Mouse (Mus musculus) midbrain, embryonic 11.5 days (tissue): ENCODE measurements around the gene Stoml1. TPM values are rescaled to one million over a fixed set of nuclear protein-coding genes. Genes with fewer than 3 reads are reported as not detected.

ENCODE experiments used
- ATAC-seq: fragments of 200-750 bp; cut with Nextera tagmentation; 2 replicates; pipeline ENCODE4 v1.8.0; 2017; ENCODE audit warnings: moderate TSS enrichment, moderate library complexity; ENCODE audit not compliant: low FRiP score
- DNase-seq: peaks from one replicate; pipeline ENCODE4 v3.0.0; 2015; ENCODE audit warnings: low spot score; ENCODE audit errors: missing footprints
- H3K27ac ChIP-seq: fragments of 300-500 bp; sonication (generic); 2 replicates; pipeline ENCODE4 v1.5.1; 2014; ENCODE audit warnings: low read depth, low read length
- H3K27me3 ChIP-seq: fragments of 300-500 bp; sonication (generic); 2 replicates; pipeline ENCODE4 v1.6.1; 2014; ENCODE audit warnings: mild to moderate bottlenecking, low read length, moderate library complexity, mixed read lengths; ENCODE audit not compliant: control insufficient read depth, insufficient read depth
- H3K36me3 ChIP-seq: fragments of 300-500 bp; sonication (generic); 2 replicates; pipeline ENCODE4 v1.6.1; 2014; ENCODE audit warnings: mild to moderate bottlenecking, low read length, moderate library complexity, mixed read lengths; ENCODE audit not compliant: control insufficient read depth, insufficient read depth
- H3K4me1 ChIP-seq: fragments of 300-500 bp; sonication (generic); 2 replicates; pipeline ENCODE4 v1.6.1; 2014; ENCODE audit warnings: low read length; ENCODE audit not compliant: control insufficient read depth, insufficient read depth
- H3K4me2 ChIP-seq: fragments of 300-500 bp; sonication (generic); 2 replicates; pipeline ENCODE4 v1.6.1; 2014; ENCODE audit warnings: mild to moderate bottlenecking, moderate library complexity
- H3K4me3 ChIP-seq: fragments of 300-500 bp; sonication (generic); 2 replicates; pipeline ENCODE4 v1.5.1; 2014; ENCODE audit warnings: low read depth, low read length
- H3K9ac ChIP-seq: fragments of 300-500 bp; sonication (generic); 2 replicates; pipeline ENCODE4 v1.6.1; 2014; ENCODE audit warnings: low read length
- H3K9me3 ChIP-seq: fragments of 300-500 bp; sonication (generic); 2 replicates; pipeline ENCODE4 v1.6.1; 2016; ENCODE audit warnings: low read length; ENCODE audit not compliant: control insufficient read depth
- WGBS: fragments of 180-500 bp; shearing (Covaris S2); extraction: QIAGEN DNeasy Blood & Tissue Kit; methylation state at CpG from one replicate; pipeline ENCODE4 v1.1.7; 2014; 5-methylcytosine and 5-hydroxymethylcytosine counted together
- polyA plus RNA-seq: library from polyadenylated mRNA; unstranded; fragments of >200 nt; fragmentation: Nextera tagmentation; extraction: Ambion mirVana; gene quantifications from 2 replicates; pipeline ENCODE4 v1.2.1, GENCODE M21; 2014

The Stoml1 gene
- polyA plus RNA-seq, 1 experiment from 2014 or later = 29.7 TPM

- no peak for ATAC-seq
Measured at GRCm38 (mm10) chr9:58214519-58215180, 38.3 kb upstream of the Stoml1 start.

DNA sequence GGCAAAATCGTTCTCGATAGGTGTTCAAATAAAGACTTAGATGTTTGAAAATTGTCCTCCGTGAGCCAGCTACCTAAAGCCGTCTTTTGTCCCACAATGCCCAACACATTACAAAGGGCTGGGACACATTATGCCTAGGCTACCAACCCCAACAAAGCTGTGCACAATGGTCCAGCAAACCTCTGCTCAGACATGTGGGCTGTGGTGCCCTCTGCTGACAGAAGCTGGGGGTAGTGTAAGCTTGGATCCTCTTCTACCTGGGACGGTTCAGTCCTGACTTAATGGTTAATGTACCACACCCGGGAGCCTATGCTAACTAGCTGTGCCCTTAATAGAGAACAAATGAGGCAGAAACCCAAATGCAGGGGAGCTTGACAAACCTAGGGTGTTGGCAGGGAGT is 36.6 kb upstream of the Stoml1 start:
- Histone ChIP-seq H3K27me3 (no peaks in the 10 kb centered on the region), H3K27ac (no peak overlapping the region), H3K9me3 (no peaks in the 10 kb centered on the region), H3K4me3 (no peak overlapping the region), H3K4me1 (no peaks in the 10 kb centered on the region; the same call in 1 of the 2 replicates), H3K36me3 (no peaks in the 10 kb centered on the region), H3K9ac (no peak overlapping the region), H3K4me2 (no peak overlapping the region)
- 45% methylated on average over 6 of the region's 6 CpGs for WGBS
- ATAC-seq (peak; percentile 62; the same call in 1 of the 2 replicates), DNase-seq (peak; percentile 90)

More at GRCm38 (mm10) chr9:58214519-58215180, 38.3 kb upstream of the Stoml1 start:
- Histone ChIP-seq H3K4me3 (no peak overlapping the region), H3K27ac (no peak overlapping the region), H3K9me3 (no peaks in the 10 kb centered on the region), H3K36me3 (no peaks in the 10 kb centered on the region), H3K27me3 (no peaks in the 10 kb centered on the region), H3K4me1 (no peaks in the 10 kb centered on the region; the same call in 1 of the 2 replicates), H3K9ac (no peak overlapping the region), H3K4me2 (no peak overlapping the region)
- 66% methylated on average over 8 of the region's 8 CpGs for WGBS
- no peak for DNase-seq

DNA sequence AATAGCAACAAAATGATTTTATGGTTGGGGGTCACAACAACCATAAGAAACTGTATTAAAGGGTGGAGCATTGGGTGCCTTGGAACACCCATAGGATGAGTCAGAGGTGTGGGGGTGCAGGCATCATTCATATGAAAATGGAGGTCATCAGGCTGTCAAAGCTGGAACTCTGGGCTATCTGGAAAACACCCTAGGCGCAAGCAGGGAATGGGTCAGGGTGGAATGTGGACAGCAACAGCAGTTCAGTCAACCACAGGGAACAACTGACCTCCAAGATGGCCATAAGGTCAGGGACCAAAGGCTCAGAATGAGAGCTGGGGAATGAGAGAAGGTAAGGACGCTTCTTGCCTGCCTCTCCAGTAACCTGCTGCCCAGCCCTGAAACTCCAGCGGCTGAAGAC is 34.4 kb upstream of the Stoml1 start:
- Histone ChIP-seq H3K4me1 (no peaks in the 10 kb centered on the region; the same call in 1 of the 2 replicates), H3K27ac (no peak overlapping the region), H3K36me3 (no peaks in the 10 kb centered on the region), H3K4me2 (no peak overlapping the region), H3K9ac (no peak overlapping the region), H3K27me3 (no peaks in the 10 kb centered on the region), H3K4me3 (no peak overlapping the region), H3K9me3 (no peaks in the 10 kb centered on the region)
- ATAC-seq = no peak
- DNase-seq = peak; percentile 49
- 91% methylated on average over 3 of the region's 3 CpGs for WGBS

DNA sequence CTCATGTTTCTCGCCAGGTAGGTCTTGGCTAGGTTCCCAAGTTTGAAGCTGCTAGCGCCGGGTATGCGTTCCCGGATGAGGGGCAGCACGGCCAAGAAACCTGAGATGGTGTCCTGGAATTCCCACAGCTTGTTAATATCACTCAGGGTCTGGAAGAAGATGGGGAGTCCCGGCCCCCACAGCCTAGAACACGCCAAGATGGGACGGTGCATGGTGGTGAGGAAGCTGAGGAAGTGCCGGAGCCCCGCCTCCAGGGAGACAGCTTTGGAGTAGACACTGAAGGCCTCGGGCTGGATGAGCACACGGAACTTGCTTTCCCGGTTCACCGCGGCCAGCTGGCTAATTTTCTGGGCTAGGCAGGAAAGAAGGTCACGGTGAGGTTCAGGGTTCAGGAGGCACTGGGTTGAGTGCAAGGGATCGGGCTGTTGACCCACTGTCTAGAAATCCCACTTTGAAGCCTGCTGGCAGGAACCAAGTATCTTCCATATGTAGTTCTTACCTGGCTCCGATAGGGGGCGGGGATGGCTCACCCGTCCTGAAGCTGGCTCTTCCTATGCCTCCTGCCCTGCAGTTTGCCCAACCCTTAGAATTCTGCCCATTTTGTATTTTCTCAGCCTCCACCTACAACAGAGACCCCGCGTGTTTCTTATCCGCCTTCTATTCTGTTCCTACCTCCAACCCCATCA is 32.6 kb upstream of the Stoml1 start:
- H3K9me3 ChIP-seq = no peaks in the 10 kb centered on the region
- no peak for ATAC-seq
- 73% methylated on average over 24 of the region's 24 CpGs for WGBS

DNA sequence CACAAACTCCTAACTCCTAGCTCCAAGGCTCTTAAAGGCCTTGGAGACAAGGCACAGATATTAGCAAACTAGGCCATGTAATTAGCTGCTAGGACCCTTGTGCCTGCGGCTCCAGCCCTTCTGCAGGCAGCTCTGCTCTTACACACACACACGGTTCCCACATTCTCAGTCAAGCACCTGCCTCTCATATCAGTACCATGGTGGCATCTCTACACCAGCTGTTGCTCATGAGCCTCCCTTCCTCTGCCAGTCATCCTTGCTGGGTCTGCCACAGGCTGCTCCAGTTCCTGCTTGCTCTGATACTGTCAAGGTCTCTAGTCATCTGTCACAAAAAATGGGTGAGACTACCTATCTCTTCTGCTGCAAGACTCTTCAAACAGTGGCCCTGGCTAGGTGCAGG is 28.6 kb upstream of the Stoml1 start:
- 94% methylated on average over 2 of the region's 2 CpGs for WGBS
- H3K4me2 ChIP-seq = no peak overlapping the region
- no peak overlapping the region for H3K9ac ChIP-seq
- H3K27ac ChIP-seq = no peak overlapping the region
- H3K4me1 ChIP-seq = no peaks in the 10 kb centered on the region
- H3K36me3 ChIP-seq = 0 out of 2 replicates have a peak, but pooled peaks cover 4% of the 10 kb centered on the region
- no peaks in the 10 kb centered on the region for H3K27me3 ChIP-seq
- DNase-seq (no peak), ATAC-seq (no peak)
- no peak overlapping the region for H3K4me3 ChIP-seq
- H3K9me3 ChIP-seq = no peaks in the 10 kb centered on the region

More for the DNA sequence above, 32.6 kb upstream of the Stoml1 start:
- Histone ChIP-seq H3K4me3 (no peak overlapping the region), H3K36me3 (no peaks in the 10 kb centered on the region), H3K4me2 (no peak overlapping the region), H3K9ac (no peak overlapping the region), H3K27me3 (no peaks in the 10 kb centered on the region), H3K27ac (no peak overlapping the region), H3K4me1 (no peaks in the 10 kb centered on the region)
- peak; percentile 90 for DNase-seq

DNA sequence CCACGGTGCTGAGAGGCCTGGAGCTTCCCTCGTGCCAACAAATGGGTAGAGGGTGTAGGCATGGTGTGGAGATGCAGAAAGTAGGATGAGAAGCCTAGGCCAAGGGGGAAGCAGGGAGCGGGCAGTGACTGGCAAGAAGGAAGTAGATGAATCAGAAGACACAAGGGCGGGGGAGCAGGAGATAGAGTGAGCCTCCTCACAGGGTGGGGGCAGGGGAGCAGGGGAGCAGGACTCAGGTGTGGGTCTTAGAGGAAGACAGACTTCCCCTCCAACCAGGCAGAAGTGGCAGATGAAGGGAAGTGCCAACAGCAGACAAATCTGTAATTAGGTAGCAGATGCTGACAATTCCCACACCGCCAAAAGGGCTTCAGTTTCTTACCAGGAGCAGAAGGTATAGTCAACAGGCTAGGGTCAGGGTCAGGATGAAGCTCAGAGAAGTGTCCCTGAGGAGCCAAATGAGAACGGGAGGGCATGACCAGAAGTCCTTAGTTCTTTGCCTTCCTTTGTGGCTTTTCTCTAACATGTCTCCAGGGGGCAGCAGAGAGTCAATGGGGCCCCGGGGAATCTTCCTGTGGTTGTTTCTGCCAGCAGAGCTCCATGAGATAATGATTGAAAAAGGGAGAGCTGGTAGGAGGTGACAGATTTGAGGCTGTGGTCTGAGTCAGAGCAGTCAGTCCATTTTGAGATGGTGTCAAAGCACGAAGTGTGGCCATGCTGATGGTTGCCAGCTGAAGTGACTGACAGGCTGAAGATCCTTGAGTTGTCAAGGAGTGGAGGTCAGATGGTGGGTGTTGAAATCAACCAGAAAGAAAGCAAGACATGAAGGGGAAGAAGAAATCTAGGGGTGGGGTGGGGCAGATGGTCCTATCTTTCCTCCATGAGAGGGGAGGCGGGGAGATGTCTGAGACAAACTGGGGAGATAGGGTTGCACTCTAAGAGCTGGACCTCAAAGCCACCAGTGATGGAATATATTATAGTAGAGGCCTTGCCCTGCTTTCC is 26.8 kb upstream of the Stoml1 start:
- H3K9ac ChIP-seq = no peak overlapping the region
- H3K27ac ChIP-seq = no peak overlapping the region
- ATAC-seq = no peak
- no peaks in the 10 kb centered on the region for H3K4me1 ChIP-seq
- DNase-seq = peak; percentile 87
- no peak overlapping the region for H3K4me3 ChIP-seq
- H3K9me3 ChIP-seq = no peaks in the 10 kb centered on the region
- 0 out of 2 replicates have a peak, but pooled peaks cover 4% of the 10 kb centered on the region for H3K36me3 ChIP-seq
- 67% methylated on average over 9 of the region's 9 CpGs for WGBS
- H3K4me2 ChIP-seq = no peak overlapping the region
- no peaks in the 10 kb centered on the region for H3K27me3 ChIP-seq

DNA sequence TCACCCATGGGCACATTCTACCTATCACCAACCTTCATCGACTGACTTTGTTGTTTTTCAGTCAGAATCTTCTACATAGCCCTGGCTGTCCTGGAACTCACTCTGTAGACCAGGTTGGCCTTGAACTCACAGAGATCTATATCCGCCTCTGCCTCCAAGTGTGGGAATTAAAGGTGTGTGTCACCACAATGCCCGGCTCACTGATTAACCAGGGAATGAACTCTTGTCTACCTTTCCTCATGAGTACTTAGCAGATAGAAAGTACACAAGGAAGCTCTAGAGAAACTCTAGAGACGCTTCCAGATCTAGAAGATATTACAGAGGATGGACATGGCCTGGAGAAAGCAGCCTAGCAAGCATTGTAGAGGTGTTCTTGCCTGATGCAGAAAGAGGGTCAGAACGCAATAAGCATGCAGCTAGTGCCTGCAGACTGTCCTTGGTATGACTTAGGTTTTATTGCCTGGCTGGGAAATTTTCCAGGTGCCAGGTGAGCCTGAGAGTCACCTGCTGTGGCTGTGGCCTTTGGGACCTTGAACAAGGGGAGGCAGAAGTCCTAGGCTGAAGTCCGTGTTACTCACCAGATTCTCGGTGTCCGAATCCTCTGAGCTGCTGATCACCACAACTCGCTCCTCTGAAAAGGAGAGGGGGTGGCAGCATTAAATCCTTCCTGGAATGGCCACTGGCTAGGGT is 24.0 kb upstream of the Stoml1 start:
- no peaks in the 10 kb centered on the region for H3K9me3 ChIP-seq
- H3K4me3 ChIP-seq = no peak overlapping the region
- H3K27ac ChIP-seq = no peak overlapping the region
- H3K27me3 ChIP-seq = no peaks in the 10 kb centered on the region
- peak; percentile 26 for DNase-seq
- H3K4me2 ChIP-seq = no peak overlapping the region
- 97% methylated on average over 9 of the region's 9 CpGs for WGBS
- no peak overlapping the region for H3K9ac ChIP-seq
- no peak for ATAC-seq
- H3K36me3 ChIP-seq = 0 out of 2 replicates have a peak, but pooled peaks cover 4% of the 10 kb centered on the region
- no peaks in the 10 kb centered on the region for H3K4me1 ChIP-seq

- Histone ChIP-seq H3K4me3 (no peak overlapping the region), H3K36me3 (peaks cover 7% of the 10 kb centered on the region; the same call in 1 of the 2 replicates), H3K9me3 (no peaks in the 10 kb centered on the region), H3K4me2 (no peak overlapping the region), H3K27me3 (no peaks in the 10 kb centered on the region), H3K9ac (no peak overlapping the region), H3K4me1 (no peaks in the 10 kb centered on the region), H3K27ac (no peak overlapping the region)
- WGBS = 85% methylated on average over 6 of the region's 6 CpGs
- no peak for ATAC-seq
- DNase-seq = no peak
Measured at GRCm38 (mm10) chr9:58231746-58232145, 21.2 kb upstream of the Stoml1 start.
